Mouse (Mus musculus) stomach, embryonic 15.5 days (tissue): ENCODE results near the gene Cdh23. TPM values are rescaled to one million over a fixed set of nuclear protein-coding genes. Genes with fewer than 3 reads are reported as not detected.

Experiments
- ATAC-seq: fragments of 200-750 bp; cut with Nextera tagmentation; 2 replicates; pipeline ENCODE4 v1.8.0; 2017; ENCODE audit warnings: low read depth, moderate number of reproducible peaks, moderate TSS enrichment; ENCODE audit not compliant: insufficient read depth, low FRiP score
- H3K27ac ChIP-seq: fragments of 300-500 bp; sonication (generic); 2 replicates; pipeline ENCODE4 v1.5.1; 2015; ENCODE audit warnings: mild to moderate bottlenecking, inconsistent platforms
- H3K27me3 ChIP-seq: fragments of 300-500 bp; sonication (generic); replicated peaks from 2 replicates; pipeline ENCODE4 v1.6.1; 2015; ENCODE audit warnings: inconsistent platforms
- H3K36me3 ChIP-seq: fragments of 300-500 bp; sonication (generic); 2 replicates; pipeline ENCODE4 v1.6.1; 2015; ENCODE audit warnings: inconsistent platforms
- H3K4me1 ChIP-seq: fragments of 300-500 bp; sonication (generic); 2 replicates; pipeline ENCODE4 v1.6.1; 2015; ENCODE audit warnings: inconsistent platforms
- H3K4me2 ChIP-seq: fragments of 300-500 bp; sonication (generic); 2 replicates; pipeline ENCODE4 v1.6.1; 2015; ENCODE audit warnings: mild to moderate bottlenecking, inconsistent platforms
- H3K4me3 ChIP-seq: fragments of 300-500 bp; sonication (generic); replicated peaks from 2 replicates; pipeline ENCODE4 v1.5.1; 2015; ENCODE audit warnings: inconsistent platforms
- H3K9ac ChIP-seq: fragments of 300-500 bp; sonication (generic); 2 replicates; pipeline ENCODE4 v1.6.1; 2015; ENCODE audit warnings: inconsistent platforms
- H3K9me3 ChIP-seq: fragments of 300-500 bp; sonication (generic); 2 replicates; pipeline ENCODE4 v1.6.1; 2016; ENCODE audit warnings: inconsistent platforms
- WGBS: fragments of 180-500 bp; shearing (Covaris S2); methylation state at CpG from one replicate; pipeline ENCODE4 v1.1.7; 2015; 5-methylcytosine and 5-hydroxymethylcytosine counted together
- polyA plus RNA-seq: library from polyadenylated mRNA; unstranded; fragments of >200 nt; fragmentation: Nextera tagmentation; extraction: Ambion mirVana; gene quantifications from 2 replicates; pipeline ENCODE4 v1.2.1, GENCODE M21; 2015

The Cdh23 gene
- polyA plus RNA-seq, 1 experiment from 2014 or later, result 0.44 TPM

DNA sequence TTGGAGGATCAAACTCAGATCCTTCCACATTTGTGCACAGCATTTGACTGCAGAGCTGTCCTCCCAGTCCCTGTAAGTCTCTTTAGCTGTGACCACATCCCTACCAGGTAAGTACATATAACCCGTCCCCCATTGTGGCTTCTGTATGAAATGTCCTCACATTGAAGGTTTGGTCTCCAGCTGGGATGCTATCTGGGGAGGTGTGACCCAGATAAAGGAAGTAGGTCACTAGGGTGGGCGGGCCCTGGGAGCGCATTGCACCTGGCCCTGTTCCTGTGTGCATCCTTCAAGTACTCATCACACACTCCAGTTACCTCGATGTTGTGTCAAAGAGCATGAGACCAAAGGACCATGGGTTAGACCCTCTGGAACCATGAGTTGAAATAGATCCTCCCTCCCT, 254.0 kb downstream of the Cdh23 start:
- 85% methylated on average over 4 of the region's 4 CpGs for WGBS
- Histone ChIP-seq H3K4me2 (no peak overlapping the region), H3K9ac (no peak overlapping the region), H3K27ac (no peak overlapping the region), H3K4me3 (no peak overlapping the region), H3K27me3 (no peaks in the 10 kb centered on the region), H3K4me1 (no peaks in the 10 kb centered on the region), H3K36me3 (no peaks in the 10 kb centered on the region), H3K9me3 (no peaks in the 10 kb centered on the region)
- no peak for ATAC-seq

DNA sequence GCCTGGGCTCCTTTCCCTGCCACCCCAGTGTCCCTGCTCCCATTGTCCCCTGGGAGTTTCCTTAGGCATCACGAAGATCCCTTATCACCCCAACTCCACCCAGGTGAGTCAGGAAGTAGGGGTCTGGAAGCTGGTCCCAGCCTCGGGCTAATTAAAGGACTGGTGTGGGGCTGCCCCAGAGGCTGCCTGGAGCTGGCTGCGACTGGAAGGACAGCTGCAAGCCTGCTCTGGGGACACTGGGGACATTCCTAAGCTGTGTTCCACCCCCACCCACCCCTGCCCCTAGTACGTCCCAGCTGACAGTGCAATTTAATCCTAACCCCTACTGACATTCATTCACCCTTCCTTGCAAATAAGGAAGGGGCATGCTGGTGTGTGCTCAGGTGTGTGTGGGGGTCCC, 263.6 kb downstream of the Cdh23 start:
- H3K27ac ChIP-seq, result no peak overlapping the region
- H3K36me3 ChIP-seq, result no peaks in the 10 kb centered on the region
- 23% methylated on average over 4 of the region's 4 CpGs for WGBS

DNA sequence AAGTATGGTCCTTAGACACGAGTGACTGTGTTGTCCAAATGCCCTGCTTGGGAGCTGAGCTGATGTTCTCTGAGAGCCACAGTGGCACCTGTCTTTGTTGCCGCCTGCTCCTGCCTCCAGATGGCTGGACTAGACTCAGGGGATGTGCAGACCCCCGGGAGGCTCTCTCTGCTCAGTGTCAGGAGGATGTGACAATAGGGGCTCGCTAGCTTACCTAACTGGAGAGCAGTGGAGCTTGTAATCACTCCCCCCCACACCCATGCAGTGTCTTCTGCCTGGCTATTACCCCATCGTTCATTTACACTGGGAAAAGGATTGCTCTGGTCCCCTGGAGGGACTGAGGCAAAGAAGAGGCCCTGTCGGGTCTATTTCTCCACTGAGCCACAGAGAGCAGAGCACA, 265.7 kb downstream of the Cdh23 start:
- no peak for ATAC-seq
- Histone ChIP-seq H3K9me3 (no peaks in the 10 kb centered on the region), H3K4me2 (no peak overlapping the region), H3K4me3 (no peak overlapping the region), H3K4me1 (no peaks in the 10 kb centered on the region), H3K36me3 (no peaks in the 10 kb centered on the region), H3K9ac (no peak overlapping the region), H3K27me3 (no peaks in the 10 kb centered on the region), H3K27ac (no peak overlapping the region)
- WGBS, result 54% methylated on average over 6 of the region's 6 CpGs

More for the DNA sequence above, 263.6 kb downstream of the Cdh23 start:
- no peak overlapping the region for H3K9ac ChIP-seq
- no peaks in the 10 kb centered on the region for H3K9me3 ChIP-seq
- no peak for ATAC-seq
- H3K4me2 ChIP-seq, result no peak overlapping the region
- no peaks in the 10 kb centered on the region for H3K4me1 ChIP-seq
- H3K27me3 ChIP-seq, result no peaks in the 10 kb centered on the region
- no peak overlapping the region for H3K4me3 ChIP-seq

DNA sequence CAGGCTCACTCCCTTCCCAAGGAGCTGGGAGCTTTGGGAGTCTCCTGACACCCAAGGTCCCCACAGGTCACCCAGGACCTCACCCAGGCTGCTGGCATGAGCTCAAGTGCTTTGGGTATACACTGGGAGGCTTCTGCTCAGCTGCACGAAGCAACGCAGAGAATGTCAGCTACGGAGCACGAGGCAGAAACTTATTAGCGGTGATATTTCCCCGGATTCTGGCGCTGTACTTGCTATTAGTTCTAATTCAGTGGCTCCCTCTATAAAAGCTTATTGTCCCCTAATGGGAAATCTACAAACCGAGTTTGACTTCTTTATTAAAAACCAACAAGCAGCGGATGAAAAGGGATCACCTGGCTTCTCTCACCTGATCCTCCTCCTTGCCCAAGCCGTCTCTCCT, 266.3 kb downstream of the Cdh23 start:
- no peaks in the 10 kb centered on the region for H3K9me3 ChIP-seq
- ATAC-seq, result no peak
- no peak overlapping the region for H3K27ac ChIP-seq
- H3K4me3 ChIP-seq, result no peak overlapping the region
- no peaks in the 10 kb centered on the region for H3K36me3 ChIP-seq
- H3K4me1 ChIP-seq, result no peaks in the 10 kb centered on the region
- 78% methylated on average over 10 of the region's 10 CpGs for WGBS
- no peak overlapping the region for H3K4me2 ChIP-seq
- no peaks in the 10 kb centered on the region for H3K27me3 ChIP-seq
- no peak overlapping the region for H3K9ac ChIP-seq

DNA sequence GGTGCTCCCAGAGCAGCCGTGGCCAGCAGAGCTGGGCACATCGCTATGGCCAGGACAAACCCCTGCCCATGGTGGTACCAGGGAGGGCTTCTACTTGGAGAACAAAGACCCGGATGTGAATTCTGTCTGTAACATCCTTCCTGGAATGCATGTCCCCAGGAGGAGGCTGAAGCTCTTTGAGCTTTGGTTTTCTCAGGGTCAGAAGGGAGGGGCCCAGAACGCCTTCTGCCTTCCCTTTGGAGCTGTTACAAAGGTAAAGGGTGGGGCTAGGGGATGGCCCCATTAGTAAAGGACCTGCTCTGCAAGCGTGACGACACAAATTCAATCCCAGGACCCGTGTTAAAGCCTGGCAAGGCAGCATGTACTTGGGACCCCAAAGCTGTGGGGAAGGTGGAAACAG, 273.5 kb downstream of the Cdh23 start:
- no peaks in the 10 kb centered on the region for H3K9me3 ChIP-seq
- no peaks in the 10 kb centered on the region for H3K36me3 ChIP-seq
- ATAC-seq, result no peak
- H3K4me2 ChIP-seq, result no peak overlapping the region
- H3K27ac ChIP-seq, result no peak overlapping the region
- 65% methylated on average over 7 of the region's 7 CpGs for WGBS
- no peaks in the 10 kb centered on the region for H3K27me3 ChIP-seq
- H3K4me1 ChIP-seq, result no peaks in the 10 kb centered on the region
- no peak overlapping the region for H3K9ac ChIP-seq
- H3K4me3 ChIP-seq, result no peak overlapping the region

DNA sequence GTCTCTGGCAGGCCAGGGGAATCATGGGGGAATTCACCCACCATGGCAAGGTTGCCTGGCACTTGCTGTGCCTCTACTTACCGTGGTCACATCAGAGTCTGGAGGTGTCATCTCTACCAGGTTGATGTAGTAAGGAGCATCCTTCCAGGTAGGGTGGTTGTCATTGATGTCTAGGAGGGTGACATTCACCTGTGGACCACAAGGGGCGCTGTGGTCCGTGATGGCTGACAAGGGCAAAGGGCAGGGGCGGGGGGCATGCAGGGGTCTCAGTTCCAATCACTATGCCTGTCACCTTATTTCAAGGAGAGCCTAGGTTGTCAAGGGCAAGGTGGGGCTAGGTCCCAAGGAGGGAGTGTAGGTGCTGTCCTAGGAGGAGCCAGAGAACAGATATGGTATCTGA, 276.7 kb downstream of the Cdh23 start:
- H3K36me3 ChIP-seq, result no peaks in the 10 kb centered on the region
- no peak overlapping the region for H3K27ac ChIP-seq
- no peaks in the 10 kb centered on the region for H3K27me3 ChIP-seq
- no peak overlapping the region for H3K9ac ChIP-seq
- WGBS, result 31% methylated on average over 4 of the region's 4 CpGs
- no peaks in the 10 kb centered on the region for H3K9me3 ChIP-seq
- no peak overlapping the region for H3K4me2 ChIP-seq
- no peaks in the 10 kb centered on the region for H3K4me1 ChIP-seq
- no peak overlapping the region for H3K4me3 ChIP-seq
- ATAC-seq, result no peak

DNA sequence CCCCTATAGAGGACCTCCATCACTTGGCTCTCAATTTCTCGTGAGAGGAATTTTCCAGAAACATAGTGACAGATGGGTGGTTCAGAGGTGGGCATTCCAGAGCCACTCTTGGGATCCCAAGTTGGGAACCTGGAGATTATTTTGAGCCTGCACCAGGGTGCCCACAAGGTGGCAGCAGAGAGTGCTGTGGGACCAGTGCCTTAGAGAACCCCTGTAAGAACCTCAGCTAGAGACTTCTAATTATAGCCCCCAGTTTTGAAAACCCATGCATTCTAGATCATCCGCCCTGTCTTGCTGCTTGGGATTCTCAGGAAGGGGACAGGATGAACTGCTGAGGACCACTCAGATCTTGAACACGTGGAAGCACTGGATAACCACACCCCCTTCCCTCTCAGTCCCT, 278.2 kb downstream of the Cdh23 start:
- no peak overlapping the region for H3K4me3 ChIP-seq
- 14% methylated on average over 3 of the region's 3 CpGs for WGBS
- no peaks in the 10 kb centered on the region for H3K36me3 ChIP-seq
- H3K27me3 ChIP-seq, result no peaks in the 10 kb centered on the region
- no peaks in the 10 kb centered on the region for H3K9me3 ChIP-seq
- no peak for ATAC-seq
- H3K4me2 ChIP-seq, result no peak overlapping the region
- no peak overlapping the region for H3K27ac ChIP-seq
- no peak overlapping the region for H3K9ac ChIP-seq
- no peaks in the 10 kb centered on the region for H3K4me1 ChIP-seq

DNA sequence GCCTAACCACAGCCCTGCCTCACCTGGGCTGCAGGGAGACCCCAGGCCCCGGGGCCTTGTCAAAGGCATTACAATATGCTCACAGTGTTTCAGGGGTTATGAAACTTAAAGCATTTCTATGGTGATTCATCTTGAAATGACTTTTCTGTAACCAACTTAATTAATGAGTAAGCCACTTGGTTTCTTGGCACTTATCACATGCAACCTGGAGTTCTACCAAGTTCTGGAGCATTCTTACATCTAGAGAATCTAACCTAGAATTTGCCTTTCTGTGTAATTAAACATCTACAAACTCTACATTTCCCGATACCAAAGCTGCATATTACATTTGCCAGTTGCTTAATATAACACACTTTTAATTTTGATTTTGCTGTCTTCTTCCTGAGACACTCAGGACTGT, 279.2 kb downstream of the Cdh23 start:
- Histone ChIP-seq H3K9ac (no peak overlapping the region), H3K4me2 (no peak overlapping the region), H3K4me3 (no peak overlapping the region), H3K27ac (no peak overlapping the region), H3K27me3 (no peaks in the 10 kb centered on the region), H3K36me3 (no peaks in the 10 kb centered on the region), H3K4me1 (no peaks in the 10 kb centered on the region), H3K9me3 (no peaks in the 10 kb centered on the region)
- 84% methylated on average over 2 of the region's 2 CpGs for WGBS
- ATAC-seq, result no peak

DNA sequence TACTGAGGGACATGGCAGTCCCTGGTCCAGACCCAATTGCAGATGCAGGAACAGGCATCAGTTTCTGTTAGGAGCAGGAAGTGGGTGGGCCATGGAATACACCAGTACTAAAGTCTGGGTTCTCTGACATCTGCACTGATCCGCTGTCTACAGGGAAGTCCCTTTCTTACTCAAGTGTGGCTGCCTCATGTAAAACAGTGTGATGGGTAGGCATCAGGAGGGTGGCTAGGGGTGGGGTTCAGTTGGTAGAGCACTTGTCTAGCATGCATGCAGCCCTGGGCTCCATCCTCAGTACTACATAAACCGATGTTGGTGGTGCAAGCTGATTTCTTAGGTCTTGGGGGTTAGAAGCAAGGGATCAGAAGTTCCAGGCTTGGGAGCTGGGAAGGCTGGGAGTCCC, 282.5 kb downstream of the Cdh23 start:
- no peak overlapping the region for H3K4me2 ChIP-seq
- no peaks in the 10 kb centered on the region for H3K9me3 ChIP-seq
- no peaks in the 10 kb centered on the region for H3K4me1 ChIP-seq
- H3K36me3 ChIP-seq, result no peaks in the 10 kb centered on the region
- H3K27me3 ChIP-seq, result no peaks in the 10 kb centered on the region
- no peak overlapping the region for H3K4me3 ChIP-seq
- H3K27ac ChIP-seq, result no peak overlapping the region
- 78% methylated on average over 2 of the region's 2 CpGs for WGBS
- no peak overlapping the region for H3K9ac ChIP-seq
- ATAC-seq, result no peak

DNA sequence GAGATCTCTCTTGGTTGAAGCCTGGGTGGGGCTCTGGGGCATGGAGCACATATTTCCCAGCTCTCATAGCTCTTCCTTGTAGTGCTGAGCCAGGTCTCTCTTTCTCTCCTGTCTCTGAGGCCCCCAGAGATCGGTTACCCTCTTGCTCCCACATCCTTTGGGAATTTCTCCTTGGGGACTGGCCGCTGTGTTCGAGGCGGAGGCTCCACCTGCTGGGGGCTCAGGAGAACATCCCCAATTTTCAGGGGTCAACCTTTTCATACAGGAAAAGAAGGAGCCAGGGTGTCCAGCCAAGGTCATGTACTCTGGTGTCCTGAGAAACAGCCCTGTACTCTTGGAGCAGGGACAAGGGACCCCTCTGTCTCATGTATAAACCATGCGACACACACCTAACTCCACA, 284.5 kb downstream of the Cdh23 start:
- H3K27me3 ChIP-seq, result no peaks in the 10 kb centered on the region
- H3K4me2 ChIP-seq, result no peak overlapping the region
- no peaks in the 10 kb centered on the region for H3K4me1 ChIP-seq
- H3K27ac ChIP-seq, result no peak overlapping the region
- 21% methylated on average over 5 of the region's 5 CpGs for WGBS
- no peak overlapping the region for H3K9ac ChIP-seq
- no peaks in the 10 kb centered on the region for H3K9me3 ChIP-seq
- no peak for ATAC-seq
- no peaks in the 10 kb centered on the region for H3K36me3 ChIP-seq
- no peak overlapping the region for H3K4me3 ChIP-seq

DNA sequence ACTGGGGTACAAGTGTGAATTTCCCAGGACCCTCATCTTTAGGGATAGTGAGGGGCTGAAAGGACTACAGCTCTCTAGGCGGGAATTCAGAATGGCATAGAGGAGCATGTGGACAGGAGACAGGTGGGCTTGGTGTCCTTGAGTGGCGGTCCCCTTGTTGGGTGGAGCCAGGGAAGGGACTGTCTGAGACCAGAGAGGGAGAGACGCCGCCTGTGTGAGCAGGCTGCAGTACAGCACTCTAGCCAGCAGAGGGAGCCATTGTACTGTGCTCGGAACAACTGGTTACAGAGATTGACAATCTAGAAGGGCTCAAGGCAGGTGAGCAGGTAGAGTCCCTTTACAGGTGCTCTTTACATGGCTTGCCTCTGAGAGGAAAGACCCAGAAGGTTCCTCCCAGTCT, 288.5 kb downstream of the Cdh23 start:
- Histone ChIP-seq H3K9me3 (no peaks in the 10 kb centered on the region), H3K4me2 (no peak overlapping the region), H3K36me3 (no peaks in the 10 kb centered on the region), H3K27ac (no peak overlapping the region), H3K4me1 (no peaks in the 10 kb centered on the region), H3K27me3 (no peaks in the 10 kb centered on the region), H3K4me3 (no peak overlapping the region), H3K9ac (no peak overlapping the region)
- WGBS, result under 1% methylated on average over 5 of the region's 5 CpGs
- ATAC-seq, result no peak

DNA sequence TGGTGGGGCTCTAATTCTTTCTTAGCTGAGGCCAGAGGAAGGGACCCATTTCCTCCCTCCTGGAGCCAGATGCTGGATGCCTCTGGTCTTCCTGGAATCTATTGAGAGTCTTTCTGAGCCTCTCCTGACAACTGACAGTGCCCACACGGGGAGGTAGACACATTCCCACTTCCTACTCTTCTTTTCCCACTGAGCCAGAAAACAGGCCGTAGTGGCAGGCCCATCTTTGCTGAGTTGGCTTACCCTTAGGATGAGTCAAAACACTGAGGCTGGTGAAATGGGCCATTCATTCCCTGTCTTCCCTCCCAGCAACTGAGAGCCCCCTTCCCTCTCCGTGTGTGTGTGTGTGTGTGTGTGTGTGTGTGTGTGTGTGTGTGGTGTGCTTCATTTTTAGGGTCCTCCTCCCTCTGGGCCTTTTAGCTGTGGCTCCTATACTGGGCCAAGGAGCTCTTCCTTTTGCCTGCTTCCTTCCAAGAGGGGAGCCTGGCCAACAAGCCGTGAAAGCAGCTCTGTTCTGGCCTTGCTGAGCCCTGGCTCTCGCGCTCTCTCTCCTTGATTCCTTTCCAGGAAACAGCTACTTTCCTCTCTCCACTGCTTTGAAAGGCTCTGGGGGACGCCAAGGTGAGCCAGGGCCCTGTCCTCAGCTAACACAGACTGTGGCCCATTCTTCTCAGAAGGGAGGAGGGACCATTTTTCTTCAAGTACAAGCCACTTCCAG, 290.7 kb downstream of the Cdh23 start:
- Histone ChIP-seq H3K9ac (no peak overlapping the region), H3K36me3 (no peaks in the 10 kb centered on the region), H3K27me3 (no peaks in the 10 kb centered on the region), H3K27ac (peak overlapping the region; percentile 11; the same call in 1 of the 2 replicates), H3K4me1 (no peaks in the 10 kb centered on the region), H3K4me3 (no peak overlapping the region), H3K9me3 (no peaks in the 10 kb centered on the region), H3K4me2 (no peak overlapping the region)
- WGBS, result 45% methylated on average over 7 of the region's 7 CpGs
- no peak for ATAC-seq
